Mouse (Mus musculus) testis, adult 2 months (tissue): ENCODE results near the gene Olfr272. TPM values are rescaled to one million over a fixed set of nuclear protein-coding genes. Genes with fewer than 3 reads are reported as not detected.

ENCODE experiments used
- H3K27ac ChIP-seq: fragments of 200-500 bp; 2 replicates; pipeline ENCODE4 v1.5.1; 2012; ENCODE audit warnings: low read depth, low read length; ENCODE audit not compliant: control insufficient read depth, insufficient read depth
- H3K27me3 ChIP-seq: fragments of 200-500 bp; 2 replicates; pipeline ENCODE4 v1.6.1; 2012; ENCODE audit warnings: mild to moderate bottlenecking, low read length, moderate library complexity; ENCODE audit not compliant: control insufficient read depth, insufficient read depth
- H3K36me3 ChIP-seq: fragments of 200-500 bp; 2 replicates; pipeline ENCODE4 v1.6.1; 2012; ENCODE audit warnings: mild to moderate bottlenecking, low read length; ENCODE audit not compliant: control insufficient read depth, insufficient read depth
- H3K4me1 ChIP-seq: fragments of 200-500 bp; 2 replicates; pipeline ENCODE4 v1.6.1; 2012; ENCODE audit warnings: low read length; ENCODE audit not compliant: control insufficient read depth, insufficient read depth
- H3K4me3 ChIP-seq: fragments of 200-500 bp; 2 replicates; pipeline ENCODE4 v1.5.1; 2012; ENCODE audit warnings: low read depth, mild to moderate bottlenecking, low read length, moderate library complexity, mixed read lengths; ENCODE audit not compliant: control insufficient read depth
- CTCF ChIP-seq: fragments of 200-500 bp; IDR thresholded peaks from 2 replicates; pipeline ENCODE4 v1.5.1; 2012; ENCODE audit warnings: low read depth, mild to moderate bottlenecking, inconsistent platforms, low read length, moderate library complexity; ENCODE audit not compliant: control insufficient read depth, insufficient read depth, insufficient replicate concordance
- POLR2A ChIP-seq: fragments of 200-500 bp; IDR thresholded peaks from 2 replicates; pipeline ENCODE4 v1.6.1; 2012; ENCODE audit warnings: low read depth, mild to moderate bottlenecking, inconsistent platforms, low read length, moderate library complexity; ENCODE audit not compliant: control insufficient read depth
- polyA plus RNA-seq: library from polyadenylated mRNA; depleted of rRNA; stranded (reverse); fragments of >200 nt; gene quantifications from 2 replicates; pipeline ENCODE4 v1.2.3, GENCODE M21; 2012; rRNA removed

Olfr272 gene
- polyA plus RNA-seq, 1 experiment = not detected

GRCm38 (mm10) chr4:52912409-52912808 is 6.6 kb downstream of the Olfr272 start:
- Histone ChIP-seq H3K4me1 (no peaks in the 10 kb centered on the region), H3K27ac (no peak overlapping the region), H3K27me3 (no peaks in the 10 kb centered on the region), H3K36me3 (no peaks in the 10 kb centered on the region), H3K4me3 (no peak overlapping the region)
- TF ChIP-seq CTCF (no peak), POLR2A (no peak)

- Histone ChIP-seq H3K36me3 (no peaks in the 10 kb centered on the region), H3K4me1 (no peaks in the 10 kb centered on the region), H3K27me3 (no peaks in the 10 kb centered on the region), H3K4me3 (no peak overlapping the region), H3K27ac (no peak overlapping the region)
- TF ChIP-seq POLR2A (no peak), CTCF (no peak)
Observed at GRCm38 (mm10) chr4:52909542-52909941, 9.4 kb downstream of the Olfr272 start.

GRCm38 (mm10) chr4:52864156-52864555 is 54.8 kb downstream of the Olfr272 start:
- H3K4me1 ChIP-seq = no peaks in the 10 kb centered on the region
- H3K36me3 ChIP-seq = no peaks in the 10 kb centered on the region
- no peak overlapping the region for H3K4me3 ChIP-seq
- no peak overlapping the region for H3K27ac ChIP-seq
- H3K27me3 ChIP-seq = no peaks in the 10 kb centered on the region
- TF ChIP-seq POLR2A (no peak), CTCF (no peak)

Other genes with a start within 250 kb of the Olfr272 start
- gene Olfr275, start 104.6 kb downstream of the Olfr272 start, polyA plus RNA-seq = 1.5 and 2.0 TPM in 2 replicates
- gene Olfr273, start 59.9 kb downstream of the Olfr272 start, polyA plus RNA-seq = not detected in 2 replicates
- not detected in 2 replicates for gene Olfr270, start 45.4 kb upstream of the Olfr272 start, polyA plus RNA-seq
- gene Nipsnap3a, start 70.1 kb upstream of the Olfr272 start, polyA plus RNA-seq = 107 and 121 TPM in 2 replicates
- 5.4 and 6.5 TPM in 2 replicates for gene Nipsnap3b, start 92.7 kb upstream of the Olfr272 start, polyA plus RNA-seq
- gene Abca1, start 240.7 kb upstream of the Olfr272 start, polyA plus RNA-seq = 5.0 and 9.8 TPM in 2 replicates